Mouse (Mus musculus) myocyte (in vitro differentiated cells): Measurements from ENCODE around the gene Gins3.

Source experiments
- CEBPB ChIP-seq: IDR thresholded peaks from 2 replicates; pipeline ENCODE4 v1.6.1; 2011; ENCODE audit warnings: mild to moderate bottlenecking, moderate library complexity; ENCODE audit not compliant: poor library complexity, insufficient read depth, severe bottlenecking
- E2F4 ChIP-seq: IDR thresholded peaks from one replicate; pipeline ENCODE4 v1.6.1; 2011; ENCODE audit warnings: mild to moderate bottlenecking, control low read depth, moderate library complexity; ENCODE audit not compliant: insufficient read depth
- MAX ChIP-seq: IDR thresholded peaks from one replicate; pipeline ENCODE4 v1.6.1; 2011; ENCODE audit warnings: low read depth, mild to moderate bottlenecking, control low read depth
- MYOG ChIP-seq, 3 experiments: IDR thresholded peaks; one replicate each; pipeline ENCODE4 v1.6.1; 2011; ENCODE audit warnings: control low read depth in 2 of 3, low read depth in 2 of 3, mild to moderate bottlenecking in 2 of 3; ENCODE audit not compliant: insufficient read length in 2 of 3, control insufficient read depth in 1 of 3, insufficient read depth in 1 of 3
- POLR2A ChIP-seq: IDR thresholded peaks from one replicate; pipeline ENCODE4 v1.6.1; 2011; ENCODE audit warnings: low read depth, mild to moderate bottlenecking, control low read depth, moderate library complexity; ENCODE audit not compliant: insufficient read length
- POLR2AphosphoS2 ChIP-seq: IDR thresholded peaks from one replicate; pipeline ENCODE4 v1.6.1; 2011; ENCODE audit warnings: low read depth, control low read depth; ENCODE audit not compliant: insufficient read length
- SRF ChIP-seq: IDR thresholded peaks from one replicate; pipeline ENCODE4 v1.6.1; 2011; ENCODE audit warnings: low read depth; ENCODE audit not compliant: control insufficient read depth, insufficient read length
- TCF12 ChIP-seq: IDR thresholded peaks from one replicate; pipeline ENCODE4 v1.6.1; 2011; ENCODE audit warnings: mild to moderate bottlenecking, control low read depth; ENCODE audit not compliant: poor library complexity, insufficient read depth, severe bottlenecking
- USF1 ChIP-seq: IDR thresholded peaks from one replicate; pipeline ENCODE4 v1.6.1; 2011; ENCODE audit warnings: low read depth, mild to moderate bottlenecking, control low read depth, moderate library complexity

DNA sequence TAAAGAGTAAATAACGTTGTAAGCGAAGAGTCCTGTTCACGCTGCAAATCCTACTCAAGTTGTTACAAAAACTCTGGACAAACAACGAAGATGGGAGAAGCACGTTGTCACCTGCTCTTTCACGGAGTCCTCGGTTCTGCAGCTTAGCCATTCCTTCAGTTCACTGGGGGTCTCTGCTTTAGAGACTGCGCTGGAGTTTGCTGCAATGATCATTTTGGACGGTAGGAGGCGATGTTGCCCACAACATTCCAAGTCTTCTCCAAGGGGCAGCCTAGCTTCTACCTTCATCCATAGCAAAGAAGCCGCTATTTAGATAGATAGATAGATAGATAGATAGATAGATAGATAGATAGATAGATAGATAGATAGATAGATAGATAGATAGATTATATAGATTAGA, 33.4 kb upstream of the Gins3 start:
- TF ChIP-seq POLR2A, result no peak
- no peak for TF ChIP-seq E2F4
- TF ChIP-seq USF1, result no peak
- TF ChIP-seq MAX, result no peak
- TF ChIP-seq CEBPB, result no peak
- TF ChIP-seq POLR2AphosphoS2, result no peak
- TF ChIP-seq SRF, result no peak
- TF ChIP-seq MYOG (IDR thresholded peaks at IDR 0.05; ENCODE audit: control insufficient read depth in 1 of 3, insufficient read depth in 1 of 3, insufficient read length in 2 of 3, low read depth in 2 of 3), result no peak
- no peak for TF ChIP-seq TCF12
